Mouse (Mus musculus) liver, embryonic 12.5 days (tissue): Measurements from ENCODE around the gene Plekhm3. TPM values are rescaled to one million over a fixed set of nuclear protein-coding genes. Genes with fewer than 3 reads are reported as not detected.
"Not testable (repeated sequence)": the region's sequence is repeated elsewhere in the genome, so short reads cannot be mapped to it uniquely, and the experiment has no call there.

Source experiments
- ATAC-seq: fragments of 200-750 bp; cut with Nextera tagmentation; 2 replicates; pipeline ENCODE4 v1.8.0; 2017; ENCODE audit warnings: moderate number of reproducible peaks, mild to moderate bottlenecking, moderate library complexity
- H3K27ac ChIP-seq: fragments of 300-500 bp; sonication (generic); 2 replicates; pipeline ENCODE4 v1.5.1; 2016; ENCODE audit warnings: mild to moderate bottlenecking
- H3K27me3 ChIP-seq: fragments of 300-500 bp; sonication (generic); replicated peaks from 2 replicates; pipeline ENCODE4 v1.6.1; 2016; ENCODE audit warnings: mild to moderate bottlenecking, moderate library complexity
- H3K36me3 ChIP-seq: fragments of 300-500 bp; sonication (generic); 2 replicates; pipeline ENCODE4 v1.6.1; 2016; ENCODE audit warnings: mild to moderate bottlenecking, moderate library complexity
- H3K4me1 ChIP-seq: fragments of 300-500 bp; sonication (generic); 2 replicates; pipeline ENCODE4 v1.6.1; 2016
- H3K4me2 ChIP-seq: fragments of 300-500 bp; sonication (generic); 2 replicates; pipeline ENCODE4 v1.6.1; 2016; ENCODE audit warnings: mild to moderate bottlenecking, moderate library complexity
- H3K4me3 ChIP-seq: fragments of 300-500 bp; sonication (generic); 2 replicates; pipeline ENCODE4 v1.5.1; 2016; ENCODE audit warnings: mild to moderate bottlenecking, moderate library complexity
- H3K9ac ChIP-seq: fragments of 300-500 bp; sonication (generic); 2 replicates; pipeline ENCODE4 v1.6.1; 2016; ENCODE audit warnings: mild to moderate bottlenecking, moderate library complexity
- H3K9me3 ChIP-seq: fragments of 300-500 bp; sonication (generic); replicated peaks from 2 replicates; pipeline ENCODE4 v1.6.1; 2016; ENCODE audit warnings: mild to moderate bottlenecking, moderate library complexity
- WGBS: fragments of 180-500 bp; shearing (Covaris S2); methylation state at CpG from one replicate; pipeline ENCODE4 v1.1.7; 2016; ENCODE audit not compliant: insufficient replicate concordance; 5-methylcytosine and 5-hydroxymethylcytosine counted together
- polyA plus RNA-seq: library from polyadenylated mRNA; unstranded; fragments of >200 nt; fragmentation: Nextera tagmentation; extraction: Ambion mirVana; gene quantifications from 2 replicates; pipeline ENCODE4 v1.2.1, GENCODE M21; 2016

Plekhm3 gene
- 3.1 and 3.8 TPM in 2 replicates for polyA plus RNA-seq

DNA sequence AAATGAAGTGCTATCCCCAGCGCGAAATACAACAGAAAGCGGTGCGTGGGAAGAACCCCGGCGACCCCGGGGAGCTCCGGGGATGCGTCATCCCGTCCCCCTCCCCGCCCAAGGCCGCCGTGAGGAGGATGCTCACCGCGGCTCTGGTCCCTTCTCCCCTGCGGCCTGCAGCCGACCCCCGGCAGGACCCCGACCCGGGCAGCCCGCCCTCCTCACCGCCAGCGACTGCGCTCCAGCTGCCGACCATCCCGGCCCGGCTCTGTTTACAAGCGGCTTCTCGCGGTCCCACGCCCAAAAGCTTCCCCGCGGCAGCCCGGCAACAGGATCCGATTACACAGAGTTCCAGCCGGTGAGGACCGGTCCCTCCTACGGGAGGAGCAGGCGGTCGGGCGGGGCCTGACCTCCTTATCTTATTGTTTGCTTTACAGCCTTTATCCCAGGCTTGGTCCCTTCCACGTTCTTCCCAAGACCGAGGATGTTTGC is at the start of gene Plekhm3:
Plekhm3 (minus strand) TSS at position 346 of the 483 bp plus-strand sequence.
- peak; percentile 94 for ATAC-seq
- H3K9me3 ChIP-seq = no peaks in the 10 kb centered on the region
- H3K27me3 ChIP-seq = no peaks in the 10 kb centered on the region
- H3K9ac ChIP-seq = peak within 1 kb of the TSS; percentile 75
- H3K4me1 ChIP-seq = peaks cover 5% of the 10 kb centered on the region
- H3K27ac ChIP-seq = peak within 1 kb of the TSS; percentile 52; the same call in 1 of the 2 replicates
- peak within 1 kb of the TSS; percentile 62 for H3K4me2 ChIP-seq
- under 1% methylated on average over 43 of the region's 43 CpGs for WGBS
- H3K4me3 ChIP-seq = peak within 1 kb of the TSS; percentile 79
- H3K36me3 ChIP-seq = no peaks in the 10 kb centered on the region

- H3K9ac ChIP-seq = no peak overlapping the region
- no peak overlapping the region for H3K4me3 ChIP-seq
- no peaks in the 10 kb centered on the region for H3K36me3 ChIP-seq
- no peak overlapping the region for H3K27ac ChIP-seq
- H3K4me1 ChIP-seq = no peaks in the 10 kb centered on the region
- 76% methylated on average over 6 of the region's 6 CpGs for WGBS
- H3K9me3 ChIP-seq = no peaks in the 10 kb centered on the region
- ATAC-seq = no peak
- no peaks in the 10 kb centered on the region for H3K27me3 ChIP-seq
- no peak overlapping the region for H3K4me2 ChIP-seq
Observed at GRCm38 (mm10) chr1:65005575-65005974, 49.0 kb upstream of the Plekhm3 start.

DNA sequence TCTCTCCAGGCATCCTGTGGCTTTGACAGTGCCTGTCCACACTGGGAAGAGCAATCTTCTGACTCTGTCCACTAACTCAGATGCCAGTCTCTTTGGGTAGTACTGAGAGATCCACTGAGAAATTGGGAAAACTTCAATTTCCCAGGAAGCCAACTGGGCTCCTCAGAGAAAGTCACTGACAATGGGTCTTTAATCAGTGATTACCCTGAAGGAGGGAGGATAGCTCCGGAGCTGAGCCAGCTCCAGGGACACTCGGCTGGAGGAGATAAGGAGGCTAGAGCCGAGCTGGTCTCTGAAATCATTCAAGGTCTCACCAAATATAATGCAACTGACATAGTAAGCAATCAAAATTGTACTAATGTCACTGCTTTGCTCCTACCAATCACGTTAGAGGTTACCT is 47.9 kb upstream of the Plekhm3 start:
- Histone ChIP-seq H3K4me2 (no peak overlapping the region), H3K4me3 (no peak overlapping the region), H3K36me3 (no peaks in the 10 kb centered on the region), H3K9ac (no peak overlapping the region), H3K9me3 (no peaks in the 10 kb centered on the region), H3K27me3 (no peaks in the 10 kb centered on the region), H3K4me1 (no peaks in the 10 kb centered on the region), H3K27ac (no peak overlapping the region)
- no peak for ATAC-seq
- WGBS = 40% methylated on average over 4 of the region's 4 CpGs

DNA sequence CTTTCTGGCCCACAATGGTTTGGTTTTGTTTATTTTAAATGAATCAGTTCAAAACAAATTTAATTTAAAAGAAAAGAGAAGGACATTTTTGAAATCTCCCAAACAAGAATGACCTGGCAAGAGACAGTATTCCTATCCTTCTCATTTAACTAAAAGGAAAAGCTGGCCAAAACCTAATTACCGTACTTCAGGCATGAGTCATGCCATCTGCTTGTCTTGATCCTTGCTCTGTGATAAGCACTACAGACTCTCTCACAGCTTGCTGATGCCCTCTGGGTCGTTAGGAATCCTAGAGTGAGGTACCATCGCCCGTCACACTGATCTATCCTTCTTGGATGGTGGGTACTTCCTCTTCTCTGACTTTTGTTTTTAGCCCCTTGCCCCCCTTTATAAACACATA is 36.6 kb upstream of the Plekhm3 start:
- Histone ChIP-seq H3K27me3 (no peaks in the 10 kb centered on the region), H3K4me2 (no peak overlapping the region), H3K4me1 (no peaks in the 10 kb centered on the region), H3K9me3 (no peaks in the 10 kb centered on the region), H3K9ac (no peak overlapping the region), H3K36me3 (no peaks in the 10 kb centered on the region), H3K4me3 (no peak overlapping the region), H3K27ac (no peak overlapping the region)
- no peak for ATAC-seq
- WGBS = 61% methylated on average over 4 of the region's 4 CpGs

DNA sequence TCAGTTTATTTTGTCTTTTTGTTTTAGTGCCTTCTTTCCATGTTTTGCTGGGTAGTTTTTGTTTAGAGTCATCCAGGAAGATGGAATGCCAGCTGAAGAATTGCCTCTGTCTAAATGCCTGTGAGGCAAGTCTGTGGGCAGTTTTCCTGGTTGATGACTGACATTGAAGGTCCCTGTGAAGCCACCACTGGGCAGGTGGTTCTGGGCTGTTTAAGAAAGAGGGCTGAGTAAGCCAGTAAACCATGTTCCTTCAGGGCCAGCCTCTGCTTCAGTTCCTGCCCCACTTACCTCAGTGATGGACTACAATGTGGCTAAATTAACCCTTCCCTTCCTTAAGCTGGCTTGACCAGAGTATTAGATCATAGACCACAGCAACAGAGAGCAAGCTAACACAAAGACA is 31.6 kb upstream of the Plekhm3 start:
- no peaks in the 10 kb centered on the region for H3K27me3 ChIP-seq
- no peak for ATAC-seq

GRCm38 (mm10) chr1:64986120-64986519 is 29.5 kb upstream of the Plekhm3 start:
- Histone ChIP-seq H3K27me3 (no peaks in the 10 kb centered on the region), H3K27ac (no peak overlapping the region), H3K4me3 (no peak overlapping the region), H3K4me1 (no peaks in the 10 kb centered on the region), H3K36me3 (no peaks in the 10 kb centered on the region), H3K9me3 (no peaks in the 10 kb centered on the region), H3K4me2 (no peak overlapping the region), H3K9ac (no peak overlapping the region)
- no peak for ATAC-seq
- 32% methylated on average over 7 of the region's 7 CpGs for WGBS

More for the DNA sequence above, 31.6 kb upstream of the Plekhm3 start:
- no peaks in the 10 kb centered on the region for H3K9me3 ChIP-seq
- H3K9ac ChIP-seq = no peak overlapping the region
- H3K27ac ChIP-seq = no peak overlapping the region
- no peaks in the 10 kb centered on the region for H3K4me1 ChIP-seq
- H3K4me2 ChIP-seq = no peak overlapping the region
- no peak overlapping the region for H3K4me3 ChIP-seq
- no peaks in the 10 kb centered on the region for H3K36me3 ChIP-seq

- H3K4me3 ChIP-seq = no peak overlapping the region
- no peaks in the 10 kb centered on the region for H3K4me1 ChIP-seq
- H3K36me3 ChIP-seq = no peaks in the 10 kb centered on the region
- H3K27ac ChIP-seq = no peak overlapping the region
- H3K4me2 ChIP-seq = no peak overlapping the region
- WGBS = 31% methylated on average over 3 of the region's 3 CpGs
- H3K27me3 ChIP-seq = no peaks in the 10 kb centered on the region
- no peak overlapping the region for H3K9ac ChIP-seq
- no peaks in the 10 kb centered on the region for H3K9me3 ChIP-seq
- ATAC-seq = no peak
Observed at GRCm38 (mm10) chr1:64983247-64983646, 26.6 kb upstream of the Plekhm3 start.

GRCm38 (mm10) chr1:64978321-64978799 is 21.7 kb upstream of the Plekhm3 start:
- 65% methylated on average over 7 of the region's 7 CpGs for WGBS

DNA sequence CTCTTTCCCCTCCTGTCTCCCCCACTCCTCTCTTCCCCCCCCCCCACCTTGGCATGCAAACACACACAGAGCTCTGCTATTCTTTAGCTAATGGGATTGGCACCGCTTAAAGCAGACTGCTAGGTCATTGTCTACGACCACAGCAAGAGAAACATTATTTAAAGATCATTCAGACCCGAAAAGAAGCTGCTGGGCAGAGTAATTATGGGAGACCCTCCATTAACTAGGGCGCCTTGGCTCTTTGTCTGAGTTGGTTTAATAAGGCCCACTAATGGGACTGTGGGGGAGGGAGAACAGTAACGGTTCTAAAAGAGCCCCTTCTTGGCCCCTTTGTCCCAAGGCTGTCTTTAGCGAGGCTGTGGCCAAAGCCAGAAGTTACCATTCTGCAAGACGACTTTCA is 18.7 kb upstream of the Plekhm3 start:
- H3K27me3 ChIP-seq = no peaks in the 10 kb centered on the region
- no peak overlapping the region for H3K27ac ChIP-seq
- no peaks in the 10 kb centered on the region for H3K9me3 ChIP-seq
- no peak overlapping the region for H3K4me3 ChIP-seq
- H3K9ac ChIP-seq = no peak overlapping the region
- no peaks in the 10 kb centered on the region for H3K36me3 ChIP-seq
- no peak for ATAC-seq
- 54% methylated on average over 7 of the region's 7 CpGs for WGBS
- no peaks in the 10 kb centered on the region; the same call in 1 of the 2 replicates for H3K4me1 ChIP-seq
- no peak overlapping the region for H3K4me2 ChIP-seq

More at GRCm38 (mm10) chr1:64978321-64978799, 21.7 kb upstream of the Plekhm3 start:
- no peaks in the 10 kb centered on the region for H3K36me3 ChIP-seq
- no peaks in the 10 kb centered on the region for H3K9me3 ChIP-seq
- H3K9ac ChIP-seq = no peak overlapping the region
- no peaks in the 10 kb centered on the region for H3K27me3 ChIP-seq
- H3K4me1 ChIP-seq = no peaks in the 10 kb centered on the region
- no peak overlapping the region for H3K4me3 ChIP-seq
- H3K27ac ChIP-seq = no peak overlapping the region
- no peak for ATAC-seq
- no peak overlapping the region for H3K4me2 ChIP-seq

GRCm38 (mm10) chr1:64970685-64971084 is 14.1 kb upstream of the Plekhm3 start:
- no peak overlapping the region for H3K4me2 ChIP-seq
- WGBS = 35% methylated on average over 5 of the region's 5 CpGs

DNA sequence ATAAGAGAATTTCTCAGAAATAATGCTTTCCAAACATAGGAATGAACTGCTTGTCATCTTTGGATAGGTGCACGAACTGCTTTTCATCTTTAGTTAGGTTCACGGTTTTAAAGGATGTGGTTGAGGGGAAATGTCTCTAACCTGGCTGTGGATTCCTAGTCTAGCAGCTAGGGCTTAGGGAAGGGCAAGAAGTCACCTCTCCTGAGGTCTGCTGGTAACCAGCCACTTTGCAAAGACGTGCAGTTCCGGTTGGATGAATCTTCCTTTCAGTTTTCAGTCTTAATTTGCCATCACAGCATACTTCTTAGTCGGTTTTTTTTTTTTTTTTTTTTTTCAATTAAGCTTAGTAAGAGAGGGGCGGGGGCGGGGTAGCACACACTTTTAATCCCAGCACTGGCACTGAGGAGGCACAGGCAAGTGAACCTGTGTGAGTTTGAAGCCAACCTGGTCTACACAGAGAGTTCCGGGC is 431 bp upstream of the Plekhm3 start:
- H3K36me3 ChIP-seq = no peaks in the 10 kb centered on the region
- no peak overlapping the region for H3K27ac ChIP-seq
- peaks cover 5% of the 10 kb centered on the region for H3K4me1 ChIP-seq
- peak overlapping the region; percentile 79 for H3K4me3 ChIP-seq
- peak overlapping the region; percentile 75; the same call in 1 of the 2 replicates for H3K9ac ChIP-seq
- H3K9me3 ChIP-seq = no peaks in the 10 kb centered on the region
- H3K27me3 ChIP-seq = no peaks in the 10 kb centered on the region
- ATAC-seq = no peak
- peak overlapping the region; percentile 62 for H3K4me2 ChIP-seq
- 53% methylated on average over 8 of the region's 8 CpGs for WGBS

More at GRCm38 (mm10) chr1:64970685-64971084, 14.1 kb upstream of the Plekhm3 start:
- no peaks in the 10 kb centered on the region for H3K9me3 ChIP-seq
- no peak overlapping the region for H3K27ac ChIP-seq
- no peak overlapping the region for H3K9ac ChIP-seq
- H3K4me3 ChIP-seq = no peak overlapping the region
- H3K27me3 ChIP-seq = no peaks in the 10 kb centered on the region
- H3K4me1 ChIP-seq = no peaks in the 10 kb centered on the region; the same call in 1 of the 2 replicates
- ATAC-seq = no peak
- no peaks in the 10 kb centered on the region for H3K36me3 ChIP-seq

- WGBS = 74% methylated on average over 7 of the region's 7 CpGs
- H3K4me2 ChIP-seq, ATAC-seq, H3K4me1 ChIP-seq, H3K27ac ChIP-seq, H3K9me3 ChIP-seq, H3K9ac ChIP-seq, H3K27me3 ChIP-seq, H3K4me3 ChIP-seq, H3K36me3 ChIP-seq: not testable (repeated sequence)
Observed at GRCm38 (mm10) chr1:64954786-64955185, 1.8 kb downstream of the Plekhm3 start.

DNA sequence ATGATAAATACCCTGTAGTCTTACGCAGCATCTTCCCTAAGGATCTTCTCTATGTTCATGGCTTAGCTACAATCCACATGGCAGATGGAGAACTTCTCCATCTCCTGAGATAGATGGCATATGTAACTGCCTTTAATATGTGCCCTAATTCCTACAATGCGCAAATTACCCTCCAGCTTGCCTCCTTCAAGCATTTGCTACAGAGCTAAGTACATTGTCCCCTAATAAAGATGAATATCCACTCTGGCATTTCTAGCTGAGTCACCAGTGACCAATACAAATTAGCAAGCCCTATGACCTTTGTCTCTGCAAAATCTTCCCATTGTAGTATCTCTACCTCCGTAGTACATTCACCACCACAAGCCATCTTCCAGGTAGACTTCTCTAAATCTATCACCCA is 6.4 kb downstream of the Plekhm3 start:
- Histone ChIP-seq H3K4me1 (peaks cover 12% of the 10 kb centered on the region), H3K4me3 (no peak overlapping the region), H3K9me3 (no peaks in the 10 kb centered on the region), H3K27ac (no peak overlapping the region), H3K27me3 (no peaks in the 10 kb centered on the region), H3K4me2 (no peak overlapping the region), H3K36me3 (no peaks in the 10 kb centered on the region), H3K9ac (no peak overlapping the region)
- 75% methylated on average over 3 of the region's 3 CpGs for WGBS
- no peak for ATAC-seq
